Mouse (Mus musculus): ENCODE results near the gene Wwox. TPM values are rescaled to one million over a fixed set of nuclear protein-coding genes. Genes with fewer than 3 reads are reported as not detected.

Gene Wwox
- polyA plus RNA-seq, 1 experiment from 2014 or later, result 13.3 TPM

DNA sequence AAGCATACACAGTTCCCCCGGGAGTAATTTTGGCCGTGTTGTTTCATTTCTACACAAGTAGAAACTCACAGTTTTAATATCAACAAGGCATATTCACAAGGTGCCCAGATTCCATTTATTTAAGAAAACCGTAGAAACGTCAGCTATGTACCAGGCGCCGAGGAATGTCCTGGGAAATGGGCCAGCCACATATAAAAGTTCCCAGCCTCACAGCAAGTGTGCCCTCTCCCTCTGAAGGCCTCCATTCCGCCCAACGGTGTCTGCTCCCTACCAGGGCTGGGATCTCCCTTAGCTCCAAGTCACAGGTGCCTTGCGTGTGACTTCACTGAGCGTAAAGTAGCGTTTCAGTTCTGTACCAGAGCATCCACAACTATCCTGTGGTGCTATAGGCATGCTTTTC lies 346.4 kb downstream of the Wwox start:
- WGBS, result 90% methylated on average over 11 of the region's 11 CpGs
- H3K4me3 ChIP-seq (ENCODE audit: low read depth, low read length), result no peak overlapping the region
- H3K36me3 ChIP-seq (ENCODE audit: control insufficient read depth, insufficient read depth, low read length), result no peaks in the 10 kb centered on the region
- no peaks in the 10 kb centered on the region for H3K9me3 ChIP-seq (replicated peaks; ENCODE audit: control insufficient read depth, low read length, poor library complexity, severe bottlenecking)
- no peak overlapping the region for H3K27ac ChIP-seq (ENCODE audit: low read length)
- H3K4me1 ChIP-seq (ENCODE audit: control insufficient read depth, insufficient read depth, low read length), result no peaks in the 10 kb centered on the region
- no peaks in the 10 kb centered on the region; the same call in 1 of the 2 replicates for H3K27me3 ChIP-seq (ENCODE audit: control insufficient read depth, insufficient read depth, low read depth, low read length)
- ATAC-seq, result no peak
- H3K9ac ChIP-seq (ENCODE audit: low read depth, low read length), result no peak overlapping the region
- no peak overlapping the region for H3K4me2 ChIP-seq (ENCODE audit: low read length)

DNA sequence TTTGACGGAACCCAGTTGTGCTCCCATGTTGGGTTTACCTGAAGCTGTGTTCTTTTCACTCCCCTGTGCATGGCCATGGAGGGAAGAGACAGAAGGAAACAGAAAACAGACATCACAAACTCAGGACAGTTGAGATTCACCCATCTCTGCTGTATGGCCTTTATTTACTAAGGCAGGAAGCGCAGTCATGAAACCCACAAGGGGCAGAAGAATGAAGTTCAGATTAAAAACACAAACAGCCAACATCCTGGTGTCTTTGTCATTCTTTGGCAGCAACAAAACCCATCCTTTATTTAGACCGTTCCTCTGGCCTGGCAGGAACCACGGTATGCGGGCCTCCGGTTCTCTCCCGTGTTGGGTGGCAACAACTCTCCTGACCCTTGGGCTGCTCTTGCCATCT lies 350.2 kb downstream of the Wwox start:
- no peaks in the 10 kb centered on the region for H3K27me3 ChIP-seq (ENCODE audit: control insufficient read depth, insufficient read depth, low read depth, low read length)
- H3K4me2 ChIP-seq (ENCODE audit: low read length), result no peak overlapping the region
- H3K9me3 ChIP-seq (replicated peaks; ENCODE audit: control insufficient read depth, low read length, poor library complexity, severe bottlenecking), result no peaks in the 10 kb centered on the region
- ATAC-seq, result no peak
- H3K4me3 ChIP-seq (ENCODE audit: low read depth, low read length), result no peak overlapping the region
- no peak overlapping the region for H3K27ac ChIP-seq (ENCODE audit: low read length)
- no peak overlapping the region for H3K9ac ChIP-seq (ENCODE audit: low read depth, low read length)
- H3K36me3 ChIP-seq (ENCODE audit: control insufficient read depth, insufficient read depth, low read length), result no peaks in the 10 kb centered on the region
- H3K4me1 ChIP-seq (ENCODE audit: control insufficient read depth, insufficient read depth, low read length), result no peaks in the 10 kb centered on the region
- 89% methylated on average over 7 of the region's 7 CpGs for WGBS

GRCm38 (mm10) chr8:114790754-114791153 lies 351.3 kb downstream of the Wwox start:
- H3K27ac ChIP-seq (ENCODE audit: low read length), result no peak overlapping the region
- no peaks in the 10 kb centered on the region for H3K27me3 ChIP-seq (ENCODE audit: control insufficient read depth, insufficient read depth, low read depth, low read length)
- no peaks in the 10 kb centered on the region for H3K36me3 ChIP-seq (ENCODE audit: control insufficient read depth, insufficient read depth, low read length)
- WGBS, result 85% methylated on average over 7 of the region's 7 CpGs
- H3K4me2 ChIP-seq (ENCODE audit: low read length), result no peak overlapping the region
- ATAC-seq, result no peak
- H3K4me1 ChIP-seq (ENCODE audit: control insufficient read depth, insufficient read depth, low read length), result no peaks in the 10 kb centered on the region
- H3K9me3 ChIP-seq (replicated peaks; ENCODE audit: control insufficient read depth, low read length, poor library complexity, severe bottlenecking), result no peaks in the 10 kb centered on the region
- H3K9ac ChIP-seq (ENCODE audit: low read depth, low read length), result no peak overlapping the region
- no peak overlapping the region for H3K4me3 ChIP-seq (ENCODE audit: low read depth, low read length)

DNA sequence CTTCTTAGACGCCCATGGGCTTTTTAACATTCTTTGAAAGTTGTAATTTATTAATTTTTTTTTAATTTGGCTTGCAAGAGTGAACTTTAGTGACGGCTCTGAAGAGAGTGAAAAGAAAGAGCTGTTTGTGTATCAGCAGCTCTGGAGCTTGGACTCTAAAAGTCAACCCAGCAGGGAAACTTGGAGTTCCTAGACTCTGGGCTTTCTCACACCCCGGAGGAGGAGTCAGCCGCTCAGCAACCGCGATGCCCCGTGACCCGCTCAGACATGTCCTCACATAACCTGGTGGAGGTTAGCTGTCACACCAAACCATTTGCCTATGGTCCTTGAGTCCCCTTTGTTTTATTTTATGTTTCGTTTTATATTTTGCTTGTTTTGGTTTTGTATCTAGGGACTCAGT lies 354.2 kb downstream of the Wwox start:
- 88% methylated on average over 9 of the region's 9 CpGs for whole genome bisulfite sequencing
- Histone ChIP-seq H3K4me2 (ENCODE audit: low read length) (no peak overlapping the region), H3K9me3 (replicated peaks; ENCODE audit: control insufficient read depth, low read length, poor library complexity, severe bottlenecking) (no peaks in the 10 kb centered on the region), H3K4me1 (ENCODE audit: control insufficient read depth, insufficient read depth, low read length) (no peaks in the 10 kb centered on the region), H3K36me3 (ENCODE audit: control insufficient read depth, insufficient read depth, low read length) (no peaks in the 10 kb centered on the region), H3K4me3 (ENCODE audit: low read depth, low read length) (no peak overlapping the region), H3K27ac (ENCODE audit: low read length) (no peak overlapping the region), H3K27me3 (ENCODE audit: control insufficient read depth, insufficient read depth, low read depth, low read length) (no peaks in the 10 kb centered on the region), H3K9ac (ENCODE audit: low read depth, low read length) (no peak overlapping the region)
- no peak for ATAC-seq

DNA sequence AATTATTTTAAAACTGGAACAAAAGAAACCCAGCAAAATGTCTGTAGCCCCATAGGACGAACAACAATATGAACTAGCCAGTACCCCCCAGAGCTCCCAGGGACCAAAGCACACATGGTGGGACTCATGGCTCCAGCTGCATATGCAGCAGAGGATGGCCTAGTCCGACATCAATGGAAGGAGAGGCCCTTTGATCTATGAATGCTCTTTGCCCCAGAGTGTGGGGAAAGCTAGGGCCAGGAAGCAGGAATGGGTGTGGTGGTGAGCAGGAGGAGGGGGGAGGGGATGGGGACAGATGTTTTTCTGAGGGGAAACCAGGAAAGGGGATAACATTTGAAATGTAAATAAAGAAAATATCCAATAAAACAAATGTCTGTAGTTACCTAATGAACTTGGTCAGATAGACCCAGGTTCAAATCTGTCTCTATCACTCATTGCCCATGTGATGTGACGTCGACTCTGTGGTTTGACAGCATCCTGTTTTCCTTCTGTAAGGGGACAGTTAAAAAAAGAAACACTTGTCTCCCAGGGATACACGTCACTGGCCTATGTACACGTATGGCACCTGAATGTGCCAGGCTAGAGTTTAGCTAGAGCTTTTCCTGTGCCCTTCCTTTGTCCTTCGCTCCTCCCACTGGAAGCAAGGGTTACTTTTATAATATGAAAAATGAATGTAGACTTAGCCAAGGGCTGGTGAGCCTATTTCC lies 362.1 kb downstream of the Wwox start:
- H3K27me3 ChIP-seq (ENCODE audit: control insufficient read depth, insufficient read depth, low read depth, low read length), result no peaks in the 10 kb centered on the region
- H3K4me3 ChIP-seq (ENCODE audit: low read depth, low read length), result no peak overlapping the region
- H3K4me1 ChIP-seq (ENCODE audit: control insufficient read depth, insufficient read depth, low read length), result no peaks in the 10 kb centered on the region
- 73% methylated on average over 7 of the region's 7 CpGs for WGBS
- no peaks in the 10 kb centered on the region for H3K36me3 ChIP-seq (ENCODE audit: control insufficient read depth, insufficient read depth, low read length)
- H3K9ac ChIP-seq (ENCODE audit: low read depth, low read length), result no peak overlapping the region
- ATAC-seq, result no peak
- H3K9me3 ChIP-seq (replicated peaks; ENCODE audit: control insufficient read depth, low read length, poor library complexity, severe bottlenecking), result no peaks in the 10 kb centered on the region
- no peak overlapping the region for H3K27ac ChIP-seq (ENCODE audit: low read length)
- H3K4me2 ChIP-seq (ENCODE audit: low read length), result no peak overlapping the region

DNA sequence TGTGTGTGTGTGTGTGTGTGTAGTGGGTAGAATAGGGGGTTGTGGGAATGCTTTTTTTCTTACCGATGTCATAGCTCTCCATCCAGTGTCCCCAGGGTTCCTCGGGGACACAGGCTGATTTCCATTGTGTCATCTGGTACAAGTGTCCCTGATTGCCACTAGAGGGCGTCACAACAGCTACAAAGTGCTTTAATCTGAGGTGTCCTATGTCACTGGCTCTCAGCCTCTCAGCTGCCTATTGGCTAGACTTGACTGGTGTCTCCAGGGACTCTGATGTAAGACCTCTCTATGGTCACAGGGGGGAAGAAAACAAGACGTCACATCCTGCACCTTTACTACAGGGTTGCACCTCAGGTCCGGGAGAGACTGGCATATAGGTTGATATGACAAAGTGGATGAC lies 363.7 kb downstream of the Wwox start:
- H3K9me3 ChIP-seq (replicated peaks; ENCODE audit: control insufficient read depth, low read length, poor library complexity, severe bottlenecking), result no peaks in the 10 kb centered on the region
- no peaks in the 10 kb centered on the region for H3K27me3 ChIP-seq (ENCODE audit: control insufficient read depth, insufficient read depth, low read depth, low read length)
- WGBS, result 53% methylated on average over 5 of the region's 5 CpGs
- no peak overlapping the region for H3K4me3 ChIP-seq (ENCODE audit: low read depth, low read length)
- no peak for ATAC-seq
- no peak overlapping the region for H3K9ac ChIP-seq (ENCODE audit: low read depth, low read length)
- H3K27ac ChIP-seq (ENCODE audit: low read length), result no peak overlapping the region
- H3K36me3 ChIP-seq (ENCODE audit: control insufficient read depth, insufficient read depth, low read length), result no peaks in the 10 kb centered on the region
- H3K4me1 ChIP-seq (ENCODE audit: control insufficient read depth, insufficient read depth, low read length), result no peaks in the 10 kb centered on the region
- H3K4me2 ChIP-seq (ENCODE audit: low read length), result no peak overlapping the region

DNA sequence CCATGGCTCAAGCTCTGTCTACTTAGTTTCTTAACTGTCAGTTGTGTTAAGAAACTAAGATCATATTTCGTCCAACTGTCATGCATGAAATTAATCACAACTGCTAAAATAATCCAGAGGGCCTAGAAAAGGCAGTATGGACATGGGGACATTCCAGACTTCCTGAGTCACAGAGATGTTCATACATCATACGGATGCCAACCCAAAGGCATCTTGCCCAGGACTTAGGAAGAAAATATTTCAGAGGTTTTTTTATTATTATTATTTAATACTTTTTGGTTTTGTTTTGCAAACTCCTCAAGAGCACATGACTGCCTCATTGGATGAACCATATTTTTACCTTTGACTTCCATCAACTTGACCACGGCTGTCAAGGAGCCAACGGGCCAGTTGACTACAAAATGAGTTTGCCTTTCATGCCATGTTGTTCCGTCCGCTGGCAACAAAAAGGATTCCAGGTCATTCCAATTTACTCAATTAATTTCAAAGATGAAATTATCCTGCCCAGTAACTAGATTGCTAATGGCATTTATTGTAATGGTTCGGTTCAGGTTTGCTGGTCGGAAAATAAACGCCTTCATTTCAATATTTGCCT lies 367.5 kb downstream of the Wwox start:
- Histone ChIP-seq H3K4me2 (ENCODE audit: low read length) (no peak overlapping the region), H3K4me3 (ENCODE audit: low read depth, low read length) (no peak overlapping the region), H3K9ac (ENCODE audit: low read depth, low read length) (no peak overlapping the region), H3K27me3 (ENCODE audit: control insufficient read depth, insufficient read depth, low read depth, low read length) (peaks cover under 1% of the 10 kb centered on the region; the same call in 1 of the 2 replicates), H3K27ac (ENCODE audit: low read length) (no peak overlapping the region), H3K4me1 (ENCODE audit: control insufficient read depth, insufficient read depth, low read length) (no peaks in the 10 kb centered on the region), H3K36me3 (ENCODE audit: control insufficient read depth, insufficient read depth, low read length) (no peaks in the 10 kb centered on the region), H3K9me3 (replicated peaks; ENCODE audit: control insufficient read depth, low read length, poor library complexity, severe bottlenecking) (no peaks in the 10 kb centered on the region)
- no peak for ATAC-seq
- WGBS, result 88% methylated on average over 9 of the region's 9 CpGs

DNA sequence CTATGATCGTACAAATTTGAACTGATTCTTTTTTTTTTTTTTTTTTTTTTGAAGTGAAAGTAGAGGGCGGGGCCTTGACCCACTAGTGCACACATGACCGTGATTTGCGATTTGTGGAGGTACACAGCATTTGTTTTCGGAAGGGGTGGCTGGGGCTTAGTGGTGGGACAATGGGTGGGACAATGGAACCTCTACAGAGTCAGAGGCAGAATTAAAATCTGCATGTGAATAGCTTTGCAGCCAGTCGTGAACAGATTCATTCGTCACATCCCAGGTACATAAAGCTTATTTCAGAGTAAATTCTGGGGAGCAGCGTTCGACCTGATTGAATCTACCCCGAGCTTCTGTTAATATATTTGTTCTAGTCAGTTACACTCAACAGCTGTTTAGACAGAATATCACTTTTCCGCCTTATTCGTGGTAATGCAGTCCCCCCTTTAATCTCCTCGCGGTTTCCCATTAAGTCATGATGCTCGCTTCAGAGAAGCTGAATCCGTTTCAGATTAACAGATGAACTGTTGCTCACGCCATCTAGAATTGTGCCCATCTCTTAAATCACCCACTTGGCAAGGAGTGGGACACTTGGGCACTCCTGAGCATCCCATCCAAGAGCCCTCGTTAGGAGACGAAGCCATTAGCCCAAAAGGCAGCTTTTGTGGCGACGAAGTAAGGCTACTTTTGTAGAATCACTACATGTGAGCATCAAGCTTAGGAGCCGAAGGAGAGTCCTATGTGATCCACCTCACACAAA lies 368.4 kb downstream of the Wwox start:
- WGBS, result 50% methylated on average over 22 of the region's 22 CpGs
- Histone ChIP-seq H3K4me2 (ENCODE audit: low read length) (no peak overlapping the region), H3K9ac (ENCODE audit: low read depth, low read length) (no peak overlapping the region)

DNA sequence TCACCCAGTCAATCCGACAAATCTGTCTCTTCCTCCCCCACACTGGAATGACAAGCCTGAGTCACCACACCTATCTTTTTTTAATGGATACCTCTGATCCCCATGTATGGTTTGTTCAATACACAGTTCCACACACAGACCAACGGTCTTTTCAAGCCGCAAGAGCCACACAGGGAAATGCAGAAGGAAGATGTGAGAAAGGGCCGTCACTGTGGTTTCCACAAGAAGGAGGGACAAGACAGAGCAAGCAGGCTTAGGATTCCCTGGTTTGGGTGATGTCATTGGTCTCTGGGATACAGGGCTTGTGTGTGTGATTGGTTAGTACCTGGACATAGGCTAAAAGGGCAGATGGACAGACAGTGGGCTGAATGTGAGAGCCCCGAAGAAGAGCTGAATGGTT lies 371.0 kb downstream of the Wwox start:
- 89% methylated on average over 5 of the region's 5 CpGs for WGBS
- no peaks in the 10 kb centered on the region for H3K4me1 ChIP-seq (ENCODE audit: control insufficient read depth, insufficient read depth, low read length)
- ATAC-seq, result no peak

More for the DNA sequence above, 368.4 kb downstream of the Wwox start:
- Histone ChIP-seq H3K9me3 (replicated peaks; ENCODE audit: control insufficient read depth, low read length, poor library complexity, severe bottlenecking) (no peaks in the 10 kb centered on the region), H3K36me3 (ENCODE audit: control insufficient read depth, insufficient read depth, low read length) (no peaks in the 10 kb centered on the region), H3K4me1 (ENCODE audit: control insufficient read depth, insufficient read depth, low read length) (no peaks in the 10 kb centered on the region), H3K27me3 (ENCODE audit: control insufficient read depth, insufficient read depth, low read depth, low read length) (peaks cover 3% of the 10 kb centered on the region; the same call in 1 of the 2 replicates), H3K27ac (ENCODE audit: low read length) (no peak overlapping the region), H3K4me3 (ENCODE audit: low read depth, low read length) (no peak overlapping the region)
- no peak for ATAC-seq

More for the DNA sequence above, 371.0 kb downstream of the Wwox start:
- Histone ChIP-seq H3K4me3 (ENCODE audit: low read depth, low read length) (no peak overlapping the region), H3K27ac (ENCODE audit: low read length) (no peak overlapping the region), H3K9ac (ENCODE audit: low read depth, low read length) (no peak overlapping the region), H3K9me3 (replicated peaks; ENCODE audit: control insufficient read depth, low read length, poor library complexity, severe bottlenecking) (no peaks in the 10 kb centered on the region), H3K36me3 (ENCODE audit: control insufficient read depth, insufficient read depth, low read length) (no peaks in the 10 kb centered on the region), H3K4me2 (ENCODE audit: low read length) (no peak overlapping the region), H3K27me3 (ENCODE audit: control insufficient read depth, insufficient read depth, low read depth, low read length) (peaks cover 3% of the 10 kb centered on the region; the same call in 1 of the 2 replicates)

All from midbrain, embryonic 16.5 days (tissue).